Mouse (Mus musculus) CH12.LX (cell line): ENCODE measurements around the gene Adgrl1. TPM values are rescaled to one million over a fixed set of nuclear protein-coding genes. Genes with fewer than 3 reads are reported as not detected.

Experiments
- polyA plus RNA-seq: library from polyadenylated mRNA; unstranded; fragments of >175 nt; gene quantifications from 2 replicates; pipeline ENCODE4 v1.2.1, GENCODE M21; 2012; ENCODE audit warnings: low read depth; ENCODE audit not compliant: insufficient read length
- total RNA-seq, 2 experiments: library from RNA; depleted of rRNA; stranded (reverse); fragments of 300-350 nt in 1 of 2; fragments of >200 nt in 1 of 2; gene quantifications; 2 replicates each; pipeline ENCODE4 v1.2.3; 2012 to 2014

The Adgrl1 gene
- total and polyA plus RNA-seq, 3 experiments = 4.4 to 14.8 (median 14.5) TPM

Other genes with a start within 250 kb of the Adgrl1 start
- gene Gipc1, start 247.4 kb upstream of the Adgrl1 start, total RNA-seq (2012; rRNA removed) = 21.2 and 25.8 TPM in 2 replicates
- 21.0 and 24.4 TPM in 2 replicates for gene Gipc1, start 247.4 kb upstream of the Adgrl1 start, total RNA-seq (2014; rRNA removed)
- gene Gipc1, start 247.4 kb upstream of the Adgrl1 start, polyA plus RNA-seq = 22.6 and 24.2 TPM in 2 replicates
- 3.3 and 4.0 TPM in 2 replicates for gene Ptger1, start 233.4 kb upstream of the Adgrl1 start, total RNA-seq (2012; rRNA removed)
- not detected in 2 replicates for gene Ptger1, start 233.4 kb upstream of the Adgrl1 start, total RNA-seq (2014; rRNA removed)
- 2.6 and 7.6 TPM in 2 replicates for gene Ptger1, start 233.4 kb upstream of the Adgrl1 start, polyA plus RNA-seq
- 44.6 and 47.8 TPM in 2 replicates for gene Pkn1, start 200.9 kb upstream of the Adgrl1 start, total RNA-seq (2012; rRNA removed)
- 28.1 and 33.5 TPM in 2 replicates for gene Pkn1, start 200.9 kb upstream of the Adgrl1 start, total RNA-seq (2014; rRNA removed)
- gene Pkn1, start 200.9 kb upstream of the Adgrl1 start, polyA plus RNA-seq = 58.8 and 60.3 TPM in 2 replicates
- gene Ddx39, start 184.9 kb upstream of the Adgrl1 start, total RNA-seq (2012; rRNA removed) = 194 and 278 TPM in 2 replicates
- 339 and 372 TPM in 2 replicates for gene Ddx39, start 184.9 kb upstream of the Adgrl1 start, total RNA-seq (2014; rRNA removed)
- gene Ddx39, start 184.9 kb upstream of the Adgrl1 start, polyA plus RNA-seq = 231 and 232 TPM in 2 replicates
- 23.6 and 27.4 TPM in 2 replicates for gene Adgre5, start 158.8 kb upstream of the Adgrl1 start, total RNA-seq (2012; rRNA removed)
- gene Adgre5, start 158.8 kb upstream of the Adgrl1 start, total RNA-seq (2014; rRNA removed) = 0.54 and 0.66 TPM in 2 replicates
- 3.7 and 5.9 TPM in 2 replicates for gene Adgre5, start 158.8 kb upstream of the Adgrl1 start, polyA plus RNA-seq
- gene Gm10644, start 55.1 kb downstream of the Adgrl1 start, total RNA-seq (2012; rRNA removed) = 1.1 and 1.7 TPM in 2 replicates
- gene Gm10644, start 55.1 kb downstream of the Adgrl1 start, total RNA-seq (2014; rRNA removed) = 0.58 TPM in 2 replicates
- gene Gm10644, start 55.1 kb downstream of the Adgrl1 start, polyA plus RNA-seq = 0.44 and 0.72 TPM in 2 replicates
- 71.1 and 94.5 TPM in 2 replicates for gene Asf1b, start 55.4 kb downstream of the Adgrl1 start, total RNA-seq (2012; rRNA removed)
- 58.9 and 62.2 TPM in 2 replicates for gene Asf1b, start 55.4 kb downstream of the Adgrl1 start, total RNA-seq (2014; rRNA removed)
- gene Asf1b, start 55.4 kb downstream of the Adgrl1 start, polyA plus RNA-seq = 86.3 and 101 TPM in 2 replicates
- gene Prkaca, start 72.9 kb downstream of the Adgrl1 start, total RNA-seq (2012; rRNA removed) = 16.9 and 18.5 TPM in 2 replicates
- 14.0 and 14.7 TPM in 2 replicates for gene Prkaca, start 72.9 kb downstream of the Adgrl1 start, total RNA-seq (2014; rRNA removed)
- 23.4 and 27.3 TPM in 2 replicates for gene Prkaca, start 72.9 kb downstream of the Adgrl1 start, polyA plus RNA-seq
- gene Samd1, start 97.6 kb downstream of the Adgrl1 start, total RNA-seq (2012; rRNA removed) = 54.5 and 62.6 TPM in 2 replicates
- gene Samd1, start 97.6 kb downstream of the Adgrl1 start, total RNA-seq (2014; rRNA removed) = 37.4 and 42.3 TPM in 2 replicates
- 38.9 and 42.1 TPM in 2 replicates for gene Samd1, start 97.6 kb downstream of the Adgrl1 start, polyA plus RNA-seq
- 0.38 and 0.80 TPM in 2 replicates for gene 1700067K01Rik, start 101.4 kb downstream of the Adgrl1 start, total RNA-seq (2012; rRNA removed)
- not detected in 2 replicates for gene 1700067K01Rik, start 101.4 kb downstream of the Adgrl1 start, total RNA-seq (2014; rRNA removed)
- gene 1700067K01Rik, start 101.4 kb downstream of the Adgrl1 start, polyA plus RNA-seq = 0.55 and 0.67 TPM in 2 replicates
- not detected in 2 replicates for gene 2210011C24Rik, start 112.1 kb downstream of the Adgrl1 start, total RNA-seq (2012; rRNA removed)
- gene 2210011C24Rik, start 112.1 kb downstream of the Adgrl1 start, total RNA-seq (2014; rRNA removed) = not detected in 2 replicates
- not detected in 2 replicates for gene 2210011C24Rik, start 112.1 kb downstream of the Adgrl1 start, polyA plus RNA-seq
- gene Palm3, start 121.4 kb downstream of the Adgrl1 start, total RNA-seq (2012; rRNA removed) = 0.13 TPM in 2 replicates
- 0.12 and 0.16 TPM in 2 replicates for gene Palm3, start 121.4 kb downstream of the Adgrl1 start, total RNA-seq (2014; rRNA removed)
- gene Palm3, start 121.4 kb downstream of the Adgrl1 start, polyA plus RNA-seq = 0.44 and 0.77 TPM in 2 replicates
- gene Il27ra, start 142.5 kb downstream of the Adgrl1 start, total RNA-seq (2012; rRNA removed) = 0.97 and 1.4 TPM in 2 replicates
- gene Il27ra, start 142.5 kb downstream of the Adgrl1 start, total RNA-seq (2014; rRNA removed) = 2.1 and 2.3 TPM in 2 replicates
- gene Il27ra, start 142.5 kb downstream of the Adgrl1 start, polyA plus RNA-seq = 2.4 and 3.0 TPM in 2 replicates
- not detected in 2 replicates for gene Rln3, start 144.9 kb downstream of the Adgrl1 start, total RNA-seq (2012; rRNA removed)
- gene Rln3, start 144.9 kb downstream of the Adgrl1 start, total RNA-seq (2014; rRNA removed) = not detected in 2 replicates
- not detected in 2 replicates for gene Rln3, start 144.9 kb downstream of the Adgrl1 start, polyA plus RNA-seq
- 0.55 and 0.76 TPM in 2 replicates for gene Gm10643, start 165.0 kb downstream of the Adgrl1 start, total RNA-seq (2012; rRNA removed)
- 0.39 and 0.42 TPM in 2 replicates for gene Gm10643, start 165.0 kb downstream of the Adgrl1 start, total RNA-seq (2014; rRNA removed)
- gene Gm10643, start 165.0 kb downstream of the Adgrl1 start, polyA plus RNA-seq = 0.14 TPM in 1 of 2 replicates, not detected in the other
- 9.9 and 10.8 TPM in 2 replicates for gene Rfx1, start 166.7 kb downstream of the Adgrl1 start, total RNA-seq (2012; rRNA removed)
- gene Rfx1, start 166.7 kb downstream of the Adgrl1 start, total RNA-seq (2014; rRNA removed) = 3.2 and 3.5 TPM in 2 replicates
- gene Rfx1, start 166.7 kb downstream of the Adgrl1 start, polyA plus RNA-seq = 10.7 and 13.1 TPM in 2 replicates
- gene Dcaf15, start 204.7 kb downstream of the Adgrl1 start, total RNA-seq (2012; rRNA removed) = 44.3 and 47.9 TPM in 2 replicates
- 38.5 and 39.3 TPM in 2 replicates for gene Dcaf15, start 204.7 kb downstream of the Adgrl1 start, total RNA-seq (2014; rRNA removed)
- 48.3 and 50.7 TPM in 2 replicates for gene Dcaf15, start 204.7 kb downstream of the Adgrl1 start, polyA plus RNA-seq
- 0.92 and 0.98 TPM in 2 replicates for gene Podnl1, start 225.9 kb downstream of the Adgrl1 start, total RNA-seq (2012; rRNA removed)
- 1.8 and 2.0 TPM in 2 replicates for gene Podnl1, start 225.9 kb downstream of the Adgrl1 start, total RNA-seq (2014; rRNA removed)
- 2.8 TPM in 2 replicates for gene Podnl1, start 225.9 kb downstream of the Adgrl1 start, polyA plus RNA-seq
- 7.8 and 8.2 TPM in 2 replicates for gene Cc2d1a, start 247.8 kb downstream of the Adgrl1 start, total RNA-seq (2012; rRNA removed)
- gene Cc2d1a, start 247.8 kb downstream of the Adgrl1 start, total RNA-seq (2014; rRNA removed) = 2.5 and 2.8 TPM in 2 replicates
- 10.5 and 11.4 TPM in 2 replicates for gene Cc2d1a, start 247.8 kb downstream of the Adgrl1 start, polyA plus RNA-seq
- gene 4930432K21Rik, start 247.9 kb downstream of the Adgrl1 start, total RNA-seq (2012; rRNA removed) = 0.04 TPM in 1 of 2 replicates, not detected in the other
- gene 4930432K21Rik, start 247.9 kb downstream of the Adgrl1 start, total RNA-seq (2014; rRNA removed) = 0.09 TPM in 1 of 2 replicates, not detected in the other
- gene 4930432K21Rik, start 247.9 kb downstream of the Adgrl1 start, polyA plus RNA-seq = not detected in 2 replicates